Mouse (Mus musculus): ENCODE results near the gene Gorasp2. TPM values are rescaled to one million over a fixed set of nuclear protein-coding genes. Genes with fewer than 3 reads are reported as not detected.

Gene Gorasp2
- polyA plus RNA-seq, 1 experiment = 337 TPM

GRCm38 (mm10) chr2:70673445-70674126 is 12.2 kb downstream of the Gorasp2 start:
- no peak for TF ChIP-seq CTCF (IDR thresholded peaks at IDR 0.05; ENCODE audit: control insufficient read depth, insufficient read depth, insufficient replicate concordance, low read depth, low read length)
- no peak for TF ChIP-seq POLR2A (IDR thresholded peaks at IDR 0.05; ENCODE audit: control insufficient read depth, low read depth, low read length)

GRCm38 (mm10) chr2:70682324-70682723 is 20.9 kb downstream of the Gorasp2 start:
- H3K36me3 ChIP-seq (ENCODE audit: control insufficient read depth, insufficient read depth, low read length) = peaks cover 4% of the 10 kb centered on the region
- TF ChIP-seq POLR2A (IDR thresholded peaks at IDR 0.05; ENCODE audit: control insufficient read depth, low read depth, low read length) (no peak), CTCF (IDR thresholded peaks at IDR 0.05; ENCODE audit: control insufficient read depth, insufficient read depth, insufficient replicate concordance, low read depth, low read length) (no peak)

More at GRCm38 (mm10) chr2:70673445-70674126, 12.2 kb downstream of the Gorasp2 start:
- Histone ChIP-seq H3K4me3 (ENCODE audit: control insufficient read depth, low read depth, low read length) (no peak overlapping the region), H3K4me1 (ENCODE audit: control insufficient read depth, insufficient read depth, low read length) (no peaks in the 10 kb centered on the region), H3K36me3 (ENCODE audit: control insufficient read depth, insufficient read depth, low read length) (no peaks in the 10 kb centered on the region; the same call in 1 of the 2 replicates), H3K27ac (ENCODE audit: control insufficient read depth, insufficient read depth, low read depth, low read length) (no peak overlapping the region), H3K27me3 (ENCODE audit: control insufficient read depth, insufficient read depth, low read length) (no peaks in the 10 kb centered on the region)

GRCm38 (mm10) chr2:70688454-70689078 is 27.2 kb downstream of the Gorasp2 start:
- no peak for TF ChIP-seq CTCF (IDR thresholded peaks at IDR 0.05; ENCODE audit: control insufficient read depth, insufficient read depth, insufficient replicate concordance, low read depth, low read length)
- TF ChIP-seq POLR2A (IDR thresholded peaks at IDR 0.05; ENCODE audit: control insufficient read depth, low read depth, low read length) = no peak
- Histone ChIP-seq H3K36me3 (ENCODE audit: control insufficient read depth, insufficient read depth, low read length) (peaks cover 2% of the 10 kb centered on the region; the same call in 1 of the 2 replicates), H3K4me1 (ENCODE audit: control insufficient read depth, insufficient read depth, low read length) (no peaks in the 10 kb centered on the region), H3K27me3 (ENCODE audit: control insufficient read depth, insufficient read depth, low read length) (no peaks in the 10 kb centered on the region), H3K4me3 (ENCODE audit: control insufficient read depth, low read depth, low read length) (no peak overlapping the region), H3K27ac (ENCODE audit: control insufficient read depth, insufficient read depth, low read depth, low read length) (no peak overlapping the region)

More at GRCm38 (mm10) chr2:70682324-70682723, 20.9 kb downstream of the Gorasp2 start:
- no peak overlapping the region for H3K4me3 ChIP-seq (ENCODE audit: control insufficient read depth, low read depth, low read length)
- H3K27ac ChIP-seq (ENCODE audit: control insufficient read depth, insufficient read depth, low read depth, low read length) = no peak overlapping the region
- no peaks in the 10 kb centered on the region for H3K27me3 ChIP-seq (ENCODE audit: control insufficient read depth, insufficient read depth, low read length)
- H3K4me1 ChIP-seq (ENCODE audit: control insufficient read depth, insufficient read depth, low read length) = no peaks in the 10 kb centered on the region

- H3K36me3 ChIP-seq (ENCODE audit: control insufficient read depth, insufficient read depth, low read length) = no peaks in the 10 kb centered on the region; the same call in 1 of the 2 replicates
- TF ChIP-seq POLR2A (IDR thresholded peaks at IDR 0.05; ENCODE audit: control insufficient read depth, low read depth, low read length) (no peak), CTCF (IDR thresholded peaks at IDR 0.05; ENCODE audit: control insufficient read depth, insufficient read depth, insufficient replicate concordance, low read depth, low read length) (no peak)
- H3K27me3 ChIP-seq (ENCODE audit: control insufficient read depth, insufficient read depth, low read length) = no peaks in the 10 kb centered on the region
- H3K4me1 ChIP-seq (ENCODE audit: control insufficient read depth, insufficient read depth, low read length) = no peaks in the 10 kb centered on the region
- H3K27ac ChIP-seq (ENCODE audit: control insufficient read depth, insufficient read depth, low read depth, low read length) = no peak overlapping the region
- H3K4me3 ChIP-seq (ENCODE audit: control insufficient read depth, low read depth, low read length) = no peak overlapping the region
Observed at GRCm38 (mm10) chr2:70690195-70690594, 28.8 kb downstream of the Gorasp2 start.

- Histone ChIP-seq H3K36me3 (ENCODE audit: control insufficient read depth, insufficient read depth, low read length) (no peaks in the 10 kb centered on the region; the same call in 1 of the 2 replicates), H3K27ac (ENCODE audit: control insufficient read depth, insufficient read depth, low read depth, low read length) (no peak overlapping the region), H3K4me1 (ENCODE audit: control insufficient read depth, insufficient read depth, low read length) (no peaks in the 10 kb centered on the region), H3K27me3 (ENCODE audit: control insufficient read depth, insufficient read depth, low read length) (no peaks in the 10 kb centered on the region), H3K4me3 (ENCODE audit: control insufficient read depth, low read depth, low read length) (no peak overlapping the region)
- TF ChIP-seq POLR2A (IDR thresholded peaks at IDR 0.05; ENCODE audit: control insufficient read depth, low read depth, low read length) (no peak), CTCF (IDR thresholded peaks at IDR 0.05; ENCODE audit: control insufficient read depth, insufficient read depth, insufficient replicate concordance, low read depth, low read length) (no peak)
Observed at GRCm38 (mm10) chr2:70695712-70696111, 34.3 kb downstream of the Gorasp2 start.

- H3K27ac ChIP-seq (ENCODE audit: control insufficient read depth, insufficient read depth, low read depth, low read length) = no peak overlapping the region
- H3K4me1 ChIP-seq (ENCODE audit: control insufficient read depth, insufficient read depth, low read length) = no peaks in the 10 kb centered on the region; the same call in 1 of the 2 replicates
- H3K36me3 ChIP-seq (ENCODE audit: control insufficient read depth, insufficient read depth, low read length) = no peaks in the 10 kb centered on the region
- no peaks in the 10 kb centered on the region for H3K27me3 ChIP-seq (ENCODE audit: control insufficient read depth, insufficient read depth, low read length)
- no peak overlapping the region for H3K4me3 ChIP-seq (ENCODE audit: control insufficient read depth, low read depth, low read length)
- TF ChIP-seq CTCF (IDR thresholded peaks at IDR 0.05; ENCODE audit: control insufficient read depth, insufficient read depth, insufficient replicate concordance, low read depth, low read length) (no peak), POLR2A (IDR thresholded peaks at IDR 0.05; ENCODE audit: control insufficient read depth, low read depth, low read length) (no peak)
Observed at GRCm38 (mm10) chr2:70700851-70701250, 39.5 kb downstream of the Gorasp2 start.

- Histone ChIP-seq H3K36me3 (ENCODE audit: control insufficient read depth, insufficient read depth, low read length) (no peaks in the 10 kb centered on the region), H3K4me1 (ENCODE audit: control insufficient read depth, insufficient read depth, low read length) (no peaks in the 10 kb centered on the region; the same call in 1 of the 2 replicates), H3K27ac (ENCODE audit: control insufficient read depth, insufficient read depth, low read depth, low read length) (no peak overlapping the region), H3K27me3 (ENCODE audit: control insufficient read depth, insufficient read depth, low read length) (no peaks in the 10 kb centered on the region), H3K4me3 (ENCODE audit: control insufficient read depth, low read depth, low read length) (no peak overlapping the region)
- TF ChIP-seq POLR2A (IDR thresholded peaks at IDR 0.05; ENCODE audit: control insufficient read depth, low read depth, low read length) = no peak
- no peak for TF ChIP-seq CTCF (IDR thresholded peaks at IDR 0.05; ENCODE audit: control insufficient read depth, insufficient read depth, insufficient replicate concordance, low read depth, low read length)
Observed at GRCm38 (mm10) chr2:70701571-70701970, 40.2 kb downstream of the Gorasp2 start.

Data from testis, adult 2 months (tissue).